ENCODE assay signal across 24 mouse cellular contexts in the genomic region with DNA sequence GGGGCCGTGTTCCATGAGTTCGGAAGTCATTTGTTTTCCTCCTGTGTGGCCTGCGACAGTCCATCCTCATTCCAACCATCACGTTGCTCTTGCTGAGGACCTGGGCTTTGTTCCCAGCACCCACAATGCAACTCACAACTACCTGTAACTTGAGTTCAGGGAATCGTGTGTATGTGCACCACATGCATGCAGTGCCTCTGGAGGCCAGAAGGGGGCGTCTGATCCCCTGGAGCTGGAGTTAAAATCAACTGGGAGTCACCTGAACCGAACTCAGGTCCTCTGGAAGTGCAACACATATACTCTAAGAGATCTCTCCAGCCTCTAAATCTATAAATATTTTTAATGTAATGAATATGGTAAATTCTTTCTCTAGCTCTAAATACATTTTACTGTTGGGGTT. TPM values are rescaled to one million over a fixed set of nuclear protein-coding genes. Genes with fewer than 3 reads are reported as not detected.
A peak's percentile ranks its signal among the peaks of the same experiment; 100 is the strongest.
DNase-seq lines count a peak whose midpoint lies in the region; ATAC-seq and TF ChIP-seq lines count a peak whose summit lies in the region.
"Had no signal": no experiment of that assay in that cellular context is flagged by ENCODE, and none has a peak within 500 bp of the region (broad histone marks: within the 10 kb centered on the region; RNA-seq: fewer than 3 reads in every experiment).

No protein-coding gene starts in this region.

- peak; percentile 12; the same call in 1 of the 2 replicates for TF ChIP-seq CTCF in gastrocnemius, adult 2 months (IDR thresholded peaks at IDR 0.05)
- peak; percentile 38; the same call in 1 of the 2 replicates for TF ChIP-seq CTCF in liver, adult 2 months (IDR thresholded peaks at IDR 0.05; ENCODE audit: low read depth, low read length)
- TF ChIP-seq CTCF in ES-Bruce4 (IDR thresholded peaks at IDR 0.05; ENCODE audit: low read depth, low read length): peak; percentile 39
- peak; percentile 34; the same call in 1 of the 2 replicates for TF ChIP-seq CTCF in brain, embryonic 14.5 days (IDR thresholded peaks at IDR 0.05; ENCODE audit: borderline replicate concordance, extremely low read depth, insufficient read depth, insufficient read length)

- no peaks in the 10 kb centered on the region for H3K27me3 ChIP-seq in liver, adult 2 months (ENCODE audit: control insufficient read depth, insufficient read depth, low read length)
- no peaks in the 10 kb centered on the region for H3K27me3 ChIP-seq in liver, embryonic 12.5 days (replicated peaks)
- no peaks in the 10 kb centered on the region for H3K27me3 ChIP-seq in ES-Bruce4 (ENCODE audit: control insufficient read depth, insufficient read depth, low read length, poor library complexity, severe bottlenecking)
- H3K27me3 ChIP-seq: forebrain, embryonic 15.5 days; limb, embryonic 13.5 days had no signal

- no peak overlapping the region for H3K27ac ChIP-seq in gastrocnemius, adult 2 months
- H3K27ac ChIP-seq in liver, adult 2 months (replicated peaks; ENCODE audit: insufficient read depth, low read depth, low read length): no peak overlapping the region
- H3K27ac ChIP-seq in liver, embryonic 12.5 days: no peak overlapping the region
- no peak overlapping the region for H3K27ac ChIP-seq in ES-Bruce4 (ENCODE audit: insufficient read depth, low read length)
- H3K27ac ChIP-seq: forebrain, embryonic 15.5 days; hindbrain, embryonic 10.5 days; limb, embryonic 13.5 days; midbrain, embryonic 10.5 days had no signal

- no peak overlapping the region for H3K9ac ChIP-seq in liver, adult 2 months (ENCODE audit: low read depth, low read length)
- no peak overlapping the region for H3K9ac ChIP-seq in liver, embryonic 12.5 days
- no peak overlapping the region for H3K9ac ChIP-seq in ES-Bruce4 (ENCODE audit: low read depth, poor library complexity, severe bottlenecking)
- H3K9ac ChIP-seq: forebrain, embryonic 15.5 days; limb, embryonic 13.5 days had no signal

- H3K9me3 ChIP-seq in liver, embryonic 12.5 days (replicated peaks): no peaks in the 10 kb centered on the region
- no peaks in the 10 kb centered on the region for H3K9me3 ChIP-seq in ES-Bruce4 (replicated peaks; ENCODE audit: control insufficient read depth, insufficient read depth, low read length, poor library complexity, severe bottlenecking)
- H3K9me3 ChIP-seq: forebrain, embryonic 15.5 days; limb, embryonic 13.5 days; midbrain, embryonic 10.5 days had no signal

- no peak overlapping the region for H3K4me2 ChIP-seq in liver, embryonic 12.5 days
- H3K4me2 ChIP-seq: forebrain, embryonic 15.5 days; limb, embryonic 13.5 days had no signal

- no peak for ATAC-seq in liver, embryonic 12.5 days
- no peak for ATAC-seq in megakaryocyte progenitor cell, adult 5-6 weeks (replicated peaks; ENCODE audit: poor library complexity)
- ATAC-seq in megakaryocyte-erythroid progenitor cell, adult 5-6 weeks (replicated peaks; ENCODE audit: low FRiP score, low TSS enrichment, poor library complexity, severe bottlenecking): no peak
- ATAC-seq: CD4-positive, CD25-positive, alpha-beta regulatory T cell, adult 4 months; forebrain, embryonic 15.5 days had no signal

- WGBS in liver, adult 2 months: 82% methylated on average over 7 of the region's 7 CpGs
- WGBS in liver, embryonic 12.5 days (ENCODE audit: insufficient replicate concordance): 66% methylated on average over 7 of the region's 7 CpGs

- DNase-seq in gastrocnemius, adult 2 months: no peak
- DNase-seq in gastrocnemius, postnatal 10 days: no peak
- no peak for DNase-seq in liver, adult 2 months (ENCODE audit: extremely low read depth, low read depth, low spot score)
- no peak for DNase-seq in brain, embryonic 14.5 days (ENCODE audit: low read depth)
- DNase-seq: cerebellum, adult 11-12 months; cerebellum, postnatal 36 days; kidney, postnatal 14 days; layer of hippocampus, adult 9-11 months; right cerebral cortex, postnatal 25 days had no signal

- intact Hi-C loops in gastrocnemius, adult 2 months (cut with DNase I): loop anchor here (5.0 kb wide), 1 partner anchor 51 kb away; no protein-coding TSS in a partner anchor

- no peak overlapping the region for H3K4me3 ChIP-seq in gastrocnemius, adult 2 months
- no peak overlapping the region for H3K4me3 ChIP-seq in liver, adult 2 months (ENCODE audit: insufficient read depth, low read depth, low read length)
- no peak overlapping the region for H3K4me3 ChIP-seq in liver, embryonic 12.5 days
- H3K4me3 ChIP-seq in ES-Bruce4 (ENCODE audit: low read depth, low read length): no peak overlapping the region
- H3K4me3 ChIP-seq: forebrain, embryonic 15.5 days; hindbrain, embryonic 10.5 days; limb, embryonic 13.5 days; midbrain, embryonic 10.5 days had no signal

- TF ChIP-seq POLR2A in liver, adult 2 months (IDR thresholded peaks at IDR 0.05; ENCODE audit: extremely low read depth, insufficient read depth, low read length): no peak
- no peak for TF ChIP-seq POLR2A in ES-Bruce4 (IDR thresholded peaks at IDR 0.05; ENCODE audit: insufficient read depth, low read length)
- TF ChIP-seq POLR2A in brain, embryonic 14.5 days (IDR thresholded peaks at IDR 0.05; ENCODE audit: borderline replicate concordance, extremely low read depth, insufficient read depth, insufficient read length, poor library complexity, severe bottlenecking): no peak

- no peaks in the 10 kb centered on the region for H3K36me3 ChIP-seq in liver, adult 2 months (ENCODE audit: control insufficient read depth, insufficient read depth, low read length)
- H3K36me3 ChIP-seq in liver, embryonic 12.5 days: no peaks in the 10 kb centered on the region
- H3K36me3 ChIP-seq in ES-Bruce4 (ENCODE audit: control insufficient read depth, insufficient read depth, low read length, poor library complexity, severe bottlenecking): no peaks in the 10 kb centered on the region
- H3K36me3 ChIP-seq: forebrain, embryonic 15.5 days; hindbrain, embryonic 10.5 days; limb, embryonic 13.5 days; midbrain, embryonic 10.5 days had no signal

- no peak for TF ChIP-seq EP300 in ES-Bruce4 (IDR thresholded peaks at IDR 0.05; ENCODE audit: insufficient read depth, low read depth, low read length)

- H3K79me2 ChIP-seq in liver, adult 2 months (ENCODE audit: control insufficient read depth, insufficient read depth, low read length): no peaks in the 10 kb centered on the region

- 0 out of 2 replicates have a peak, but pooled peaks cover 3% of the 10 kb centered on the region for H3K4me1 ChIP-seq in liver, adult 2 months (ENCODE audit: control insufficient read depth, insufficient read depth, low read length)
- H3K4me1 ChIP-seq in liver, embryonic 12.5 days: peaks cover 7% of the 10 kb centered on the region; the same call in 1 of the 2 replicates
- H3K4me1 ChIP-seq in ES-Bruce4 (ENCODE audit: control insufficient read depth, insufficient read depth, low read length): no peaks in the 10 kb centered on the region

RNA-seq across cellular contexts. Expression of a gene that starts 2.2 kb away (rescaled TPM):
- total RNA-seq in gastrocnemius, adult 2 months (2021): not detected
- total RNA-seq in gastrocnemius, postnatal 10 days (2021): not detected
- total RNA-seq in liver, adult 2 months (2014; rRNA removed): not detected in 2 replicates
- not detected in 2 replicates for polyA plus RNA-seq in liver, adult 2 months (2012; rRNA removed)
- polyA plus RNA-seq in liver, embryonic 12.5 days (2016; fragmentation: Nextera tagmentation; extraction: Ambion mirVana): not detected in 2 replicates
- polyA plus RNA-seq in ES-Bruce4 (2011; ENCODE audit: insufficient read depth, insufficient read length, low read depth, missing spikeins): not detected in 2 replicates
- not detected in 2 replicates for polyA plus RNA-seq in brain, embryonic 14.5 days (2012; rRNA removed)
- not detected in 2 replicates for total RNA-seq in megakaryocyte progenitor cell, adult 5-6 weeks (2015)
- not detected in 2 replicates for total RNA-seq in megakaryocyte progenitor cell, adult 5-6 weeks (2017)
- total RNA-seq in megakaryocyte-erythroid progenitor cell, adult 5-6 weeks (2014; fragmentation: Nextera tagmentation): not detected in 2 replicates
- not detected in 2 replicates for total RNA-seq in megakaryocyte-erythroid progenitor cell, adult 5-6 weeks (2017)
- total RNA-seq: left cerebral cortex, adult 8-10 months had no signal
- polyA plus RNA-seq: CD4-positive, CD25-positive, alpha-beta regulatory T cell, adult 4 months; forebrain, embryonic 15.5 days; heart, embryonic 16.5 days; hindbrain, embryonic 10.5 days; intestine, embryonic 14.5 days; limb, embryonic 13.5 days; lung, embryonic 16.5 days; midbrain, embryonic 10.5 days; neural tube, embryonic 14.5 days; urinary bladder, adult 2 months had no signal

RNA-seq across cellular contexts. Expression of a gene that starts 8.8 kb away (rescaled TPM):
- total RNA-seq in gastrocnemius, adult 2 months (2021): not detected
- total RNA-seq in gastrocnemius, postnatal 10 days (2021): not detected
- not detected in 2 replicates for total RNA-seq in liver, adult 2 months (2014; rRNA removed)
- not detected in 2 replicates for polyA plus RNA-seq in liver, adult 2 months (2012; rRNA removed)
- not detected in 2 replicates for polyA plus RNA-seq in liver, embryonic 12.5 days (2016; fragmentation: Nextera tagmentation; extraction: Ambion mirVana)
- 0.57 TPM in 1 of 2 replicates, not detected in the other for polyA plus RNA-seq in ES-Bruce4 (2011; ENCODE audit: insufficient read depth, insufficient read length, low read depth, missing spikeins)
- not detected in 2 replicates for polyA plus RNA-seq in brain, embryonic 14.5 days (2012; rRNA removed)
- not detected in 2 replicates for total RNA-seq in megakaryocyte progenitor cell, adult 5-6 weeks (2015)
- not detected in 2 replicates for total RNA-seq in megakaryocyte progenitor cell, adult 5-6 weeks (2017)
- total RNA-seq in megakaryocyte-erythroid progenitor cell, adult 5-6 weeks (2014; fragmentation: Nextera tagmentation): not detected in 2 replicates
- total RNA-seq in megakaryocyte-erythroid progenitor cell, adult 5-6 weeks (2017): not detected in 2 replicates
- total RNA-seq: left cerebral cortex, adult 8-10 months had no signal
- polyA plus RNA-seq: CD4-positive, CD25-positive, alpha-beta regulatory T cell, adult 4 months; forebrain, embryonic 15.5 days; hindbrain, embryonic 10.5 days; midbrain, embryonic 10.5 days; neural tube, embryonic 14.5 days had no signal

RNA-seq across cellular contexts. Expression of a gene that starts 19.7 kb away (rescaled TPM):
- total RNA-seq in gastrocnemius, adult 2 months (2021): not detected
- not detected for total RNA-seq in gastrocnemius, postnatal 10 days (2021)
- total RNA-seq in liver, adult 2 months (2014; rRNA removed): not detected in 2 replicates
- not detected in 2 replicates for polyA plus RNA-seq in liver, adult 2 months (2012; rRNA removed)
- polyA plus RNA-seq in liver, embryonic 12.5 days (2016; fragmentation: Nextera tagmentation; extraction: Ambion mirVana): not detected in 2 replicates
- not detected in 2 replicates for polyA plus RNA-seq in ES-Bruce4 (2011; ENCODE audit: insufficient read depth, insufficient read length, low read depth, missing spikeins)
- not detected in 2 replicates for polyA plus RNA-seq in brain, embryonic 14.5 days (2012; rRNA removed)
- not detected in 2 replicates for total RNA-seq in megakaryocyte progenitor cell, adult 5-6 weeks (2015)
- total RNA-seq in megakaryocyte progenitor cell, adult 5-6 weeks (2017): not detected in 2 replicates
- total RNA-seq in megakaryocyte-erythroid progenitor cell, adult 5-6 weeks (2014; fragmentation: Nextera tagmentation): not detected in 2 replicates
- total RNA-seq in megakaryocyte-erythroid progenitor cell, adult 5-6 weeks (2017): not detected in 2 replicates
- total RNA-seq: left cerebral cortex, adult 8-10 months had no signal
- polyA plus RNA-seq: CD4-positive, CD25-positive, alpha-beta regulatory T cell, adult 4 months; forebrain, embryonic 15.5 days; heart, embryonic 16.5 days; hindbrain, embryonic 10.5 days; intestine, embryonic 14.5 days; limb, embryonic 13.5 days; lung, embryonic 16.5 days; midbrain, embryonic 10.5 days; neural tube, embryonic 14.5 days; urinary bladder, adult 2 months had no signal

RNA-seq across cellular contexts. Expression of a gene that starts 20.3 kb away (rescaled TPM):
- total RNA-seq in gastrocnemius, adult 2 months (2021): not detected
- not detected for total RNA-seq in gastrocnemius, postnatal 10 days (2021)
- not detected in 2 replicates for total RNA-seq in liver, adult 2 months (2014; rRNA removed)
- polyA plus RNA-seq in liver, adult 2 months (2012; rRNA removed): not detected in 2 replicates
- polyA plus RNA-seq in liver, embryonic 12.5 days (2016; fragmentation: Nextera tagmentation; extraction: Ambion mirVana): not detected in 2 replicates
- polyA plus RNA-seq in ES-Bruce4 (2011; ENCODE audit: insufficient read depth, insufficient read length, low read depth, missing spikeins): not detected in 2 replicates
- polyA plus RNA-seq in brain, embryonic 14.5 days (2012; rRNA removed): not detected in 2 replicates
- not detected in 2 replicates for total RNA-seq in megakaryocyte progenitor cell, adult 5-6 weeks (2015)
- total RNA-seq in megakaryocyte progenitor cell, adult 5-6 weeks (2017): not detected in 2 replicates
- total RNA-seq in megakaryocyte-erythroid progenitor cell, adult 5-6 weeks (2014; fragmentation: Nextera tagmentation): not detected in 2 replicates
- total RNA-seq in megakaryocyte-erythroid progenitor cell, adult 5-6 weeks (2017): not detected in 2 replicates
- total RNA-seq: left cerebral cortex, adult 8-10 months had no signal
- polyA plus RNA-seq: CD4-positive, CD25-positive, alpha-beta regulatory T cell, adult 4 months; forebrain, embryonic 15.5 days; limb, embryonic 13.5 days; midbrain, embryonic 10.5 days; neural tube, embryonic 14.5 days had no signal

RNA-seq across cellular contexts. Expression of a gene that starts 22.2 kb away (rescaled TPM):
- not detected for total RNA-seq in gastrocnemius, adult 2 months (2021)
- total RNA-seq in gastrocnemius, postnatal 10 days (2021): not detected
- not detected in 2 replicates for total RNA-seq in liver, adult 2 months (2014; rRNA removed)
- polyA plus RNA-seq in liver, adult 2 months (2012; rRNA removed): not detected in 2 replicates
- polyA plus RNA-seq in liver, embryonic 12.5 days (2016; fragmentation: Nextera tagmentation; extraction: Ambion mirVana): not detected in 2 replicates
- polyA plus RNA-seq in ES-Bruce4 (2011; ENCODE audit: insufficient read depth, insufficient read length, low read depth, missing spikeins): not detected in 2 replicates
- polyA plus RNA-seq in brain, embryonic 14.5 days (2012; rRNA removed): not detected in 2 replicates
- total RNA-seq in megakaryocyte progenitor cell, adult 5-6 weeks (2015): not detected in 2 replicates
- not detected in 2 replicates for total RNA-seq in megakaryocyte progenitor cell, adult 5-6 weeks (2017)
- not detected in 2 replicates for total RNA-seq in megakaryocyte-erythroid progenitor cell, adult 5-6 weeks (2014; fragmentation: Nextera tagmentation)
- total RNA-seq in megakaryocyte-erythroid progenitor cell, adult 5-6 weeks (2017): not detected in 2 replicates
- total RNA-seq: left cerebral cortex, adult 8-10 months had no signal
- polyA plus RNA-seq: CD4-positive, CD25-positive, alpha-beta regulatory T cell, adult 4 months; forebrain, embryonic 15.5 days; heart, embryonic 16.5 days; hindbrain, embryonic 10.5 days; intestine, embryonic 14.5 days; limb, embryonic 13.5 days; lung, embryonic 16.5 days; midbrain, embryonic 10.5 days; neural tube, embryonic 14.5 days; urinary bladder, adult 2 months had no signal
